Mouse (Mus musculus): ENCODE measurements at regions not wholly inside any gene's neighbourhood (a gene's known extent, or its start where the extent isn't known, plus 50 kb on each side); places are given as distances from the start of the nearest gene placed in this dataset.

DNA sequence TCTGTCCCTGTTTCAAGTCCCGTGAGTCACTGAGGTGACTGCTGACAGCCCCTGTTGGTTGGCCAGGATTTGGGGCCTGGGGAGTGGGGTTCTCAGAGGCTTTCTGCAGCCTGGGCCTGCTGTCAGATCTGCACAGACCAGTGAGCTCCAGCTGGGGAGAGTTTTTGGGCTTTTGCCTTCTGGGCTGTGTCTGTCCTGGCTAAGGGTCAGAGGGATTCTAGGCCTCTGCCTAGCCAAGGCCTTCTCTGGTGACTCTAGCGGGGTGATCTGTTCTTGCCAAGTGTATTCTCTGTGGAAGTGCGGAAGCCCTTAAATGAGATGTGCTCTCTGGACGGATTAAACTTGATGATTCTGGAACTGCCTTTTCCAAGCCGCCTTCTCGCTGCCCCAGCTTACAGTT, 131.2 kb upstream of the Pitx1 start:
- Histone ChIP-seq H3K27ac (ENCODE audit: low read length) (no peak overlapping the region), H3K4me3 (ENCODE audit: low read depth, low read length) (no peak overlapping the region), H3K4me2 (replicated peaks; ENCODE audit: low read depth, low read length) (no peak overlapping the region), H3K4me1 (ENCODE audit: insufficient read depth, low read depth, low read length) (no peaks in the 10 kb centered on the region), H3K36me3 (ENCODE audit: insufficient read depth, low read length) (no peaks in the 10 kb centered on the region), H3K9ac (replicated peaks; ENCODE audit: low read depth) (no peak overlapping the region), H3K9me3 (ENCODE audit: low read length) (no peaks in the 10 kb centered on the region), H3K27me3 (replicated peaks; ENCODE audit: insufficient read depth, low read length) (peaks cover 12% of the 10 kb centered on the region)
- no peak for TF ChIP-seq EP300 (IDR thresholded peaks at IDR 0.05)
- no peak for TF ChIP-seq CTCF (IDR thresholded peaks at IDR 0.05)
- DNase-seq (ENCODE audit: low spot score) (no peak), ATAC-seq (no peak)
- WGBS: 85% methylated on average over 6 of the region's 6 CpGs

DNA sequence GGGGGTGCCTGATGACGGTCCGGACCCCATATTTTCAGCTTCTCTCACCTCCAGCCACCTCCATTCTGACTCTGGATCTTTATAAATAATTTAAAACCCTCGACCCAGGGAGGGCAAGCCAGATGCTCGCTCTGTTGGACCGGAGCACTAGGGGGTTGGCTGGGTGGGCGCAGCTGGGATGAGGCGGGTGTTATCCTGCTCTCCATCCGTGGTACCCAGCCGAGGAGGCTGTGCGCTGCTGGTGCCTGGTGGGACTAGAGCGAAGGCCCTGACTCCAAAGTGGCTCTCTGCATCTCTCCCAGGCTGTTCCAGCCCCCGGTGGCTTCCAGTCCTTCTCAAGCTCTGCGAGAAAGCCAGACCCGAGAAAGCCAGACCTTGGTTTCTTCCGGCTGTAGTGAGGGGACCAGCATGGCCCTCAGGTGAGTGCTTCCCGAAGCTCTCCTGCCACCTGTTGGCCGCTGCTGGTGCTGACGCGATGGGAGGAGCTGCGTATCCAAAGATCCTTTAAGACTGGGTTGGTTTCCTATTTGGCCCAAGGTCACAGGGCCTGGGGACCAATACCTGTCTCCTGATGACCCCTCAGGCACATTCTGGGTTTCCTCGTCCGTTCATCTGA, 127.1 kb upstream of the Pitx1 start:
- Histone ChIP-seq H3K9me3 (ENCODE audit: low read length) (no peaks in the 10 kb centered on the region), H3K27ac (ENCODE audit: low read length) (no peak overlapping the region), H3K27me3 (replicated peaks; ENCODE audit: insufficient read depth, low read length) (peaks cover 30% of the 10 kb centered on the region), H3K4me2 (replicated peaks; ENCODE audit: low read depth, low read length) (no peak overlapping the region), H3K4me1 (ENCODE audit: insufficient read depth, low read depth, low read length) (no peaks in the 10 kb centered on the region), H3K9ac (replicated peaks; ENCODE audit: low read depth) (no peak overlapping the region), H3K36me3 (ENCODE audit: insufficient read depth, low read length) (no peaks in the 10 kb centered on the region), H3K4me3 (ENCODE audit: low read depth, low read length) (no peak overlapping the region)
- no peak for TF ChIP-seq EP300 (IDR thresholded peaks at IDR 0.05)
- TF ChIP-seq CTCF (IDR thresholded peaks at IDR 0.05): peak; percentile 84
- WGBS: 11% methylated on average over 22 of the region's 22 CpGs
- DNase-seq (ENCODE audit: low spot score) (peak; percentile 69), ATAC-seq (peak; percentile 78)

GRCm38 (mm10) chr13:55962254-55962866, 126.4 kb upstream of the Pitx1 start:
- TF ChIP-seq CTCF (IDR thresholded peaks at IDR 0.05) (no peak), EP300 (IDR thresholded peaks at IDR 0.05) (no peak)
- no peak overlapping the region for H3K4me2 ChIP-seq (replicated peaks; ENCODE audit: low read depth, low read length)
- peaks cover 37% of the 10 kb centered on the region for H3K27me3 ChIP-seq (replicated peaks; ENCODE audit: insufficient read depth, low read length)
- H3K4me3 ChIP-seq (ENCODE audit: low read depth, low read length): no peak overlapping the region
- no peak overlapping the region for H3K9ac ChIP-seq (replicated peaks; ENCODE audit: low read depth)
- 35% methylated on average over 18 of the region's 18 CpGs for WGBS
- H3K4me1 ChIP-seq (ENCODE audit: insufficient read depth, low read depth, low read length): no peaks in the 10 kb centered on the region
- DNase-seq (ENCODE audit: low spot score) (no peak), ATAC-seq (no peak)
- no peak overlapping the region for H3K27ac ChIP-seq (ENCODE audit: low read length)
- H3K9me3 ChIP-seq (ENCODE audit: low read length): no peaks in the 10 kb centered on the region
- H3K36me3 ChIP-seq (ENCODE audit: insufficient read depth, low read length): no peaks in the 10 kb centered on the region

DNA sequence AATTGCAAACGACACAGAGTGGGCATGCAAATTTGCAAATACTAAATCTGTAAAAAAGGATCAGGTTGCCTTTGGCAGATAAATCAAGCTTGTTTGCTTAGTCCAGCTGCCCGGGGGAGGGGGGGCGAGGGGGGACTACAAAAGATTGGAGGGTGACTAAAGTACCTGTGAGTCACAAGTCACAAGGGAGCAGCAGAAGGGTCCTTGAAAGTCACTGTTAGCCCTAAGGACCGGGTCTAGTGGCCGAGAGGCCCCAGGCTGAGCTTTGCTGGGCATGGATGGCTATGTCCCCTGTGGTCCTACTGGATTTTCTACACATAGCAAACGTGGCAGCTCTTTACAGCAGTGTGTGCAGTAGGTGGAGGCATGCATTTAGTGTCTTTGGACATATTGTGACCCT, 118.4 kb upstream of the Pitx1 start:
- WGBS: 34% methylated on average over 6 of the region's 6 CpGs
- H3K4me3 ChIP-seq (ENCODE audit: low read depth, low read length): no peak overlapping the region
- DNase-seq (ENCODE audit: low spot score) (peak; percentile 68), ATAC-seq (peak; percentile 88)
- no peak for TF ChIP-seq CTCF (IDR thresholded peaks at IDR 0.05)
- peak; percentile 48; the same call in 1 of the 2 replicates for TF ChIP-seq EP300 (IDR thresholded peaks at IDR 0.05)
- no peaks in the 10 kb centered on the region for H3K4me1 ChIP-seq (ENCODE audit: insufficient read depth, low read depth, low read length)
- 0 out of 2 replicates have a peak, but pooled peaks cover 16% of the 10 kb centered on the region for H3K27me3 ChIP-seq (replicated peaks; ENCODE audit: insufficient read depth, low read length)
- H3K9ac ChIP-seq (replicated peaks; ENCODE audit: low read depth): no peak overlapping the region
- H3K9me3 ChIP-seq (ENCODE audit: low read length): no peaks in the 10 kb centered on the region
- H3K27ac ChIP-seq (ENCODE audit: low read length): no peak overlapping the region
- no peak overlapping the region for H3K4me2 ChIP-seq (replicated peaks; ENCODE audit: low read depth, low read length)
- no peaks in the 10 kb centered on the region for H3K36me3 ChIP-seq (ENCODE audit: insufficient read depth, low read length)

GRCm38 (mm10) chr13:55953426-55953825, 117.4 kb upstream of the Pitx1 start:
- DNase-seq (ENCODE audit: low spot score): peak; percentile 24
- Histone ChIP-seq H3K9me3 (ENCODE audit: low read length) (no peaks in the 10 kb centered on the region), H3K4me1 (ENCODE audit: insufficient read depth, low read depth, low read length) (no peaks in the 10 kb centered on the region), H3K36me3 (ENCODE audit: insufficient read depth, low read length) (no peaks in the 10 kb centered on the region), H3K4me2 (replicated peaks; ENCODE audit: low read depth, low read length) (no peak overlapping the region), H3K27me3 (replicated peaks; ENCODE audit: insufficient read depth, low read length) (0 out of 2 replicates have a peak, but pooled peaks cover 13% of the 10 kb centered on the region), H3K4me3 (ENCODE audit: low read depth, low read length) (no peak overlapping the region), H3K27ac (ENCODE audit: low read length) (no peak overlapping the region), H3K9ac (replicated peaks; ENCODE audit: low read depth) (no peak overlapping the region)
- TF ChIP-seq EP300 (IDR thresholded peaks at IDR 0.05) (no peak), CTCF (IDR thresholded peaks at IDR 0.05) (no peak)
- 0 out of 2 replicates have a peak, but pooled peaks have one; percentile 27 for ATAC-seq
- WGBS: 90% methylated on average over 2 of the region's 2 CpGs

- Histone ChIP-seq H3K4me1 (ENCODE audit: insufficient read depth, low read depth, low read length) (no peaks in the 10 kb centered on the region), H3K9ac (replicated peaks; ENCODE audit: low read depth) (no peak overlapping the region), H3K4me3 (ENCODE audit: low read depth, low read length) (no peak overlapping the region), H3K27me3 (replicated peaks; ENCODE audit: insufficient read depth, low read length) (0 out of 2 replicates have a peak, but pooled peaks cover 3% of the 10 kb centered on the region), H3K27ac (ENCODE audit: low read length) (no peak overlapping the region), H3K4me2 (replicated peaks; ENCODE audit: low read depth, low read length) (no peak overlapping the region), H3K9me3 (ENCODE audit: low read length) (no peaks in the 10 kb centered on the region), H3K36me3 (ENCODE audit: insufficient read depth, low read length) (no peaks in the 10 kb centered on the region)
- 63% methylated on average over 6 of the region's 6 CpGs for WGBS
- ATAC-seq: no peak
- no peak for TF ChIP-seq CTCF (IDR thresholded peaks at IDR 0.05)
- TF ChIP-seq EP300 (IDR thresholded peaks at IDR 0.05): no peak
- no peak for DNase-seq (ENCODE audit: low spot score)
These were observed 114.8 kb upstream of the Pitx1 start for GRCm38 (mm10) chr13:55950773-55951172.

Measured in lung, postnatal 0 days (tissue).